Mouse (Mus musculus): ENCODE results near the gene Bcas3. TPM values are rescaled to one million over a fixed set of nuclear protein-coding genes. Genes with fewer than 3 reads are reported as not detected.
A peak's percentile ranks its signal among the peaks of the same experiment; 100 is the strongest.

Gene Bcas3
- total RNA-seq, 2 experiments from 2014 or later = 42.7 to 42.9 TPM

GRCm38 (mm10) chr11:85836523-85837290 is 483.7 kb downstream of the Bcas3 start:
- DNase-seq = no peak
- intact Hi-C loops (cut with DNase I) = no loop called here

DNA sequence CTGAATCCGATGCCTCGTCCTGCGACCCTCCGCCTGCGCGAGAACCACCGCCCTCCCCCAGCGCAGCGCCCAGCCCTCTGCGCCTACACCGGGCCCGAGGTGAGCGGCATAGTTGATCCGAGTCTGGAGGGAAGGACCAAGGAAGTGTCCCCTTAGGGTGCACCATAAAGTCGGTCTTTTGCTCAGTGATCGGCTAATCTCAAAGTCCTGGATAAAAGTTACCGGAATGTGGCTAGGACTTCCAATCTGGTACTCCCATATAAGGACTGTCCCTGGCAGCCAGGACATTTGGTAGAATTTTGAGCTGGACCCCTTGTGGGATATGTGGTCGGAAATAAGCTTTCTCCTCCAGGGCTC is 484.3 kb downstream of the Bcas3 start:
- no peak for DNase-seq
- intact Hi-C loops (cut with DNase I) = no loop called here

- intact Hi-C loops (cut with DNase I) = no loop called here
- DNase-seq = no peak
These were observed 484.9 kb downstream of the Bcas3 start for GRCm38 (mm10) chr11:85837648-85838423.

- no peak for DNase-seq
- intact Hi-C loops (cut with DNase I) = no loop called here
These were observed 485.7 kb downstream of the Bcas3 start for GRCm38 (mm10) chr11:85838424-85839257.

- no peak for DNase-seq
- intact Hi-C loops (cut with DNase I) = loop anchor here (5.0 to 10.0 kb wide), 2 partner anchors 312 to 455 kb away; no protein-coding TSS in a partner anchor
These were observed 486.5 kb downstream of the Bcas3 start for GRCm38 (mm10) chr11:85839258-85840030.

- no peak for DNase-seq
These were observed 487.2 kb downstream of the Bcas3 start for GRCm38 (mm10) chr11:85840031-85840802.

DNA sequence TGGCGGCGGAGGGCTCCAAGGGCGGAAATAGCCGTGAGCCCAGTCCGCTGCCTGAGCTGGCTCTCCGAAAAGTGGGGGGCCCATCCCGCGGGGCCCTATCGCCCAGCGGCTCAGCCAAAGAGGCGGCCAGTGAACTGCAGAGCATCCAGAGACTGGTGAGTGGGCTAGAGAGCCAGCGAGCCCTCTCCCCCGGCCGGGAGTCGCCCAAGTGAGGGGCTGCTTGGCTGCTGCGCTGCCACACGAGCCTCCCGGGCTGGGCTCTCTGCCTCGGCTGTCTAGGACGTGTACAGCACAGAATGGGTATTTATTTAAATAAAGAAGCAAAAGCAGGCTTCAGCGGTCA is 487.8 kb downstream of the Bcas3 start:
- DNase-seq = no peak
- intact Hi-C loops (cut with DNase I) = loop anchor here (5.0 to 10.0 kb wide), 2 partner anchors 313 to 456 kb away; no protein-coding TSS in a partner anchor

More at GRCm38 (mm10) chr11:85840031-85840802, 487.2 kb downstream of the Bcas3 start:
- intact Hi-C loops (cut with DNase I) = loop anchor here (5.0 to 10.0 kb wide), 2 partner anchors 313 to 455 kb away; no protein-coding TSS in a partner anchor

GRCm38 (mm10) chr11:85841211-85841681 is 488.3 kb downstream of the Bcas3 start:
- intact Hi-C loops (cut with DNase I) = loop anchor here (5.0 to 10.0 kb wide), 2 partner anchors 314 to 456 kb away; no protein-coding TSS in a partner anchor
- no peak for DNase-seq

GRCm38 (mm10) chr11:85841980-85842379 is 489.0 kb downstream of the Bcas3 start:
- DNase-seq = peak; percentile 83
- intact Hi-C loops (cut with DNase I) = loop anchor here (5.0 to 10.0 kb wide), 2 partner anchors 315 to 457 kb away; no protein-coding TSS in a partner anchor

DNA sequence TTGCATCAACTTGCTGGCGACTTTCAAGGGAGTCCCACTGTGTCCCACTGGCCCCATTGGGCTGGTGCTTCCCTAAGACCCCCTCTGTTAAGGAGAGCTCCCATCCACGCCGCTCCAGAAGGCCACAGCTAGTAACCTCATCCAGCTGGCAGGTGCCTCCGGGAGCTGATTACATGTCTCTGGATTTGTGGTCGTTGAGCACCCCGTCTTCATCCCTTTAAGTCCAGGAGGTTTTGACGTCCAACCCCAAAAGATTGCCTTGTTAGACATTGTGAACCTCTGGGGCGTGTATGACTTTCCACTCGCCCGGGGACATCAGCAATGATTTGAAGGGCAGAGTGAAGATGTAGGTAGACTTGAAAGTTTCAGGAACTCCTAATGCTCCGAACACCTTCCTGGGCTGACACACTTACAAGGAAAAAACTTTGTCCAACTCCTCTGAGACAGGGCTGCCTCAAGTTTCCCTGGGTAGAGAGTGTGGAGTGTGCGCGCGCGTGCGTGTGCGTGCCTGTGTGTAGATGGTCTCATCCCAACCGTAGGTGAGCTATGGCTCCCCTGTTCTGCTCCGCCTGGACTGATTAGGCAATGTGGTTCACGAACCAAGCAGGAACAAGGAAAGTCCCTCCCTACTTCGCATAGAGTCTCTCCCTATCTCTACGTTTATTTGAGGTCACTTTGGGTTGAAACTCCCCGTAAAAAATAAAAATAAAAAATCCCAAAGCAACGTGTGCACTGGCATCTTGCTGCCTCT is 489.8 kb downstream of the Bcas3 start:
- intact Hi-C loops (cut with DNase I) = loop anchor here (5.0 to 10.0 kb wide), 2 partner anchors 315 to 458 kb away; no protein-coding TSS in a partner anchor
- no peak for DNase-seq

- intact Hi-C loops (cut with DNase I) = loop anchor here (5.0 to 10.0 kb wide), 2 partner anchors 316 to 459 kb away; no protein-coding TSS in a partner anchor
- DNase-seq = peak; percentile 74
These were observed 490.4 kb downstream of the Bcas3 start for GRCm38 (mm10) chr11:85843347-85843692.

DNA sequence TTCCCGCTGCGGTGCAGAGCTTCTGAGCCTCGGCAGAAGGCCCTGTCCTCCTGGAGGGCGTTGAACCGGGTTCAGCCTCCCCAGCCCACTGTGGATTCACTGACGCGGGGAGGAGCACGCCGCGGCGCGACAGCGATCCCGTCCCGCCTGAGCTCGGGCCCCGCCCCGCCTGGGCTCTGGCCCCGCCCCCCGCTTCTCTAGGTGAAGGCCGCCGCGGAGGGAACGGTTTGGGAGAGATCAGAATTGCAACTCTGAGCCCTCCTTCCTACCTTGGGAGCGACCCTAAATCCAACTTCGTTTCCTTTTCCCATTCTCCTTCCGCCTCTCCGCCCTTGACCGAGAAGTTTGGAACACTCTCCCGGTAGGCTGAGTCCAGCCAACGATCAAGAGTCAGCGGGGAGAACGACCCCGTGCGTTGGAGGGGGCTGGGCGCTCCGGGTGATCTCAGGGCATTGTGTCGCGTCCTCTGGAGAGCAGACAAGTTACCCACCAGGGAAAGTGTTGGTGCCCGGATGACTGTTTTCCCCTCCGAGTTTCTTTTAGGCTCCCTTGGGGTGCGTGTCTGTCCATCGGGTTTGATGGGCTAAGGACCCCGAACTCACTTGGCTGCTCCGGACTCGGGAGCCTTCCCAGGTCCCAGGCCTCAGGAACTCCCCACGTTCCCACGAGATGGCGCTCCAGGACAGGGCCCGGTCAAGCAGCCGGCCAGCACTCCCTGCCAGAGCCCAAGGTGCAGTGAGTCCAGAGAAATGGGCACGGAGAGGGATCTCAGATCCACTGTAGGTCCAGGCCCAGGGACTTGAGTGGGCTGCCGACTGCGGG is 491.4 kb downstream of the Bcas3 start:
- peak; percentile 91 for DNase-seq
- intact Hi-C loops (cut with DNase I) = loop anchor here (5.0 to 10.0 kb wide), 2 partner anchors 317 to 460 kb away; no protein-coding TSS in a partner anchor

GRCm38 (mm10) chr11:85844971-85845370 is 492.0 kb downstream of the Bcas3 start:
- intact Hi-C loops (cut with DNase I) = loop anchor here (5.0 to 10.0 kb wide), 5 partner anchors 127 to 460 kb away; no protein-coding TSS in a partner anchor
- no peak for DNase-seq

DNA sequence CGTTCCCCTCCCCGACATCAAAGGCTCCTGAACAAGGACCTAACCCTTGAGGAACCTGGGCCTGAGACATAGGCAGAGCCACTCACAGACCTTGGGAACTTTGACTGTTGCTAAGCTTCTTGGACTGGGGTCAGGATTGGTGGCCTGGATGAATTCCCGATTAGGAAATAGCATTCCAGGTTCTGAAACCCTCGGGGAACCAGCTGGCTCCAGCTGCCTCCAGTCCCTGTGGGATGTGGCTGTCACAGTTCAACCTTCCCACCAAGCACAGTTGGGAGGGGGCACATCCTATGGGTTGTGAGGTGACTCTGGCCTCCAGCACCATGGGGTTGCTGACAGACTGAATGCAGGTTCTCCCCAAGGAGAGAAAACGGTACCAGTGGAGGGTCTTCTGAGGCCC is 493.0 kb downstream of the Bcas3 start:
- intact Hi-C loops (cut with DNase I) = loop anchor here (5.0 to 10.0 kb wide), 4 partner anchors 126 to 461 kb away; no protein-coding TSS in a partner anchor
- DNase-seq = no peak

GRCm38 (mm10) chr11:85846509-85846908 is 493.5 kb downstream of the Bcas3 start:
- intact Hi-C loops (cut with DNase I) = loop anchor here (5.0 to 10.0 kb wide), 4 partner anchors 126 to 462 kb away; no protein-coding TSS in a partner anchor

DNA sequence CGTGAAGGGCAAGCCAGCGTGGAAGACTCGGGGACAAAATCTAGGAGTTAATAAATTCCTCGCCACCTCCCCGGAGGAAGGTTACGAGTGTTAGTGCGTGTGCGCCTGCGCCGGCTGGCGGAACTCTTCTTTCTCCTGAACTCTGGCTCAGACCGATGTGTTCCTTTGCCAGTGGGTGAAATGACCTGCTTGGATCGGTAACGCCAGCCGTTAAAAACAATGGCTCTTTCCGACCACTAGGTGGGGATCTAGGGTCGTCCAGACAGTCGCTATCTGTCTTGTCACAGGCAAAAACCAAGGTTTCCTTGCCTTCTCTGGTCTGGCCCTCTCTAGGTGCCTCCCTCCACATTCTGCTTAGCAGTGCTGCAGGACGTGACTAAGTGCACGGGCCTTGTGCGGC is 496.1 kb downstream of the Bcas3 start:
- intact Hi-C loops (cut with DNase I) = loop anchor here (5.0 to 10.0 kb wide), 4 partner anchors 123 to 464 kb away; no protein-coding TSS in a partner anchor
- peak; percentile 67 for DNase-seq

More at GRCm38 (mm10) chr11:85846509-85846908, 493.5 kb downstream of the Bcas3 start:
- no peak for DNase-seq

DNA sequence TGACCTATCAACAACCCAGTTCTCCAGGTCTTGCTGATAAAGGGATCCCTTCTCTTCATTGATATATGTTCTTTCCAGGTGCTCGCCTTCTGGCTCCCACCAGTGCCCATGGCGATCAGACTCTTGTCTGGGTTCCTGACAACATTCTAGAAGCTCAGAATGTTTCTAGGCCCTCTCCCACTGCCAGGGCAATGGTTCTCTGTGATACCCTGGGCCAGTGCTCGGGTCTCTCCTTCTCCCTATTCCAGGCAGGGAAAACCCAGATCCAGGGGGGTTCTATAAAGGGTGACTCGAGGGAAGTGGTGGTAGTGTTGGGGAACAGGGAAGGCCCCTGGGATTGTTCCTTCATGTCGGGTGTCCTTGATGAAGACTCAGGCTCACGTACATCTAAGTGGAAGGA is 497.3 kb downstream of the Bcas3 start, which contains the start of gene Gm11444:
Gene Gm11444, minus strand, starts transcription at position 101 of the 400 bp plus-strand sequence.
- intact Hi-C loops (cut with DNase I) = no loop called here
- no peak for DNase-seq
